30 mouse cellular contexts compared by ENCODE assay signal in the genomic region with DNA sequence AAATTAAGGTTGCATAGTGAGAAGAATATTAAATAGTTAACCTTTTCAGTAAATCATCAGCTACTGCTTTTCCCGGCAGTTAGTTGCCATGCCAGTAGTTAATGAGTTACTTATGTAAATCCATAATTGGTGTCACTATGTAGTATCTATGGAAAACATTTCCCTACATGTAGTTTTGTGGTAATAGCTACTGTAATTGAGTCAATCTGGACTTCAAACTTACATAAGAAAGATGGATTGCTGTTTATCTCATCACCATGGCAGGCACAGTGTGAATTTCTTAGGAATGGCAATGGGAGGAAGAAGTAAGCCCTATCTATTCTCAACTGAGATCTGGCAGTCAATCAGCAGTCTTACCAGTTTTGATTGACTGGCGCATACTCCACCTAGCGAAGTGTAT. TPM values are rescaled to one million over a fixed set of nuclear protein-coding genes. Genes with fewer than 3 reads are reported as not detected.
DNase-seq lines count a peak whose midpoint lies in the region; ATAC-seq and TF ChIP-seq lines count a peak whose summit lies in the region.
"Had no signal": no experiment of that assay in that cellular context is flagged by ENCODE, and none has a peak within 500 bp of the region (broad histone marks: within the 10 kb centered on the region; RNA-seq: fewer than 3 reads in every experiment).

No protein-coding gene starts in this region.

- no peaks in the 10 kb centered on the region for H3K36me3 ChIP-seq in intestine, embryonic 15.5 days
- H3K36me3 ChIP-seq in intestine, postnatal 0 days (ENCODE audit: control insufficient read depth, insufficient read depth): no peaks in the 10 kb centered on the region
- H3K36me3 ChIP-seq: embryonic facial prominence, embryonic 12.5 days; embryonic facial prominence, embryonic 15.5 days; G1E; heart, embryonic 10.5 days; heart, embryonic 13.5 days had no signal

- no peak overlapping the region for H3K4me3 ChIP-seq in intestine, embryonic 15.5 days (replicated peaks)
- no peak overlapping the region for H3K4me3 ChIP-seq in intestine, postnatal 0 days (ENCODE audit: low read depth, low read length)
- H3K4me3 ChIP-seq: embryonic facial prominence, embryonic 12.5 days; embryonic facial prominence, embryonic 15.5 days; heart, adult 2 months; heart, embryonic 10.5 days; heart, embryonic 13.5 days had no signal

- no peaks in the 10 kb centered on the region for H3K4me1 ChIP-seq in intestine, embryonic 15.5 days (replicated peaks)
- no peaks in the 10 kb centered on the region for H3K4me1 ChIP-seq in intestine, postnatal 0 days (replicated peaks; ENCODE audit: control insufficient read depth, insufficient read depth, low read length)
- H3K4me1 ChIP-seq: embryonic facial prominence, embryonic 12.5 days; embryonic facial prominence, embryonic 15.5 days; heart, embryonic 10.5 days; heart, embryonic 13.5 days had no signal

- 72% methylated on average over 3 of the region's 3 CpGs for WGBS in intestine, embryonic 15.5 days
- WGBS in intestine, postnatal 0 days: 53% methylated on average over 3 of the region's 3 CpGs

- peak; percentile 46; the same call in 1 of the 2 replicates for TF ChIP-seq CTCF in intestine, postnatal 0 days (IDR thresholded peaks at IDR 0.05; ENCODE audit: low read depth)

- H3K9ac ChIP-seq in intestine, embryonic 15.5 days: no peak overlapping the region
- no peak overlapping the region for H3K9ac ChIP-seq in intestine, postnatal 0 days (ENCODE audit: low read depth, low read length)
- H3K9ac ChIP-seq: embryonic facial prominence, embryonic 12.5 days; embryonic facial prominence, embryonic 15.5 days; forebrain, postnatal 0 days; heart, embryonic 13.5 days; hindbrain, embryonic 14.5 days had no signal

- no peaks in the 10 kb centered on the region for H3K9me3 ChIP-seq in intestine, embryonic 15.5 days
- H3K9me3 ChIP-seq in intestine, postnatal 0 days (ENCODE audit: control insufficient read depth): no peaks in the 10 kb centered on the region
- H3K9me3 ChIP-seq: embryonic facial prominence, embryonic 12.5 days; embryonic facial prominence, embryonic 15.5 days; G1E; heart, embryonic 10.5 days; heart, embryonic 13.5 days had no signal

- H3K27me3 ChIP-seq in intestine, embryonic 15.5 days (replicated peaks): no peaks in the 10 kb centered on the region
- no peaks in the 10 kb centered on the region for H3K27me3 ChIP-seq in intestine, postnatal 0 days (replicated peaks; ENCODE audit: control insufficient read depth, insufficient read depth, low read length)
- H3K27me3 ChIP-seq: CH12.LX; embryonic facial prominence, embryonic 12.5 days; embryonic facial prominence, embryonic 15.5 days; heart, embryonic 13.5 days; Patski had no signal

- ATAC-seq in intestine, embryonic 15.5 days: peak; percentile 87
- peak; percentile 95 for ATAC-seq in intestine, postnatal 0 days
- ATAC-seq: forebrain, embryonic 14.5 days; forebrain, postnatal 0 days; hindbrain, postnatal 0 days; Patski had no signal

- no peak overlapping the region for H3K4me2 ChIP-seq in intestine, embryonic 15.5 days (replicated peaks)
- no peak overlapping the region for H3K4me2 ChIP-seq in intestine, postnatal 0 days (replicated peaks; ENCODE audit: low read depth)
- H3K4me2 ChIP-seq: embryonic facial prominence, embryonic 12.5 days; embryonic facial prominence, embryonic 15.5 days; heart, embryonic 13.5 days; hindbrain, embryonic 14.5 days had no signal

- H3K27ac ChIP-seq in intestine, embryonic 15.5 days: no peak overlapping the region
- H3K27ac ChIP-seq in intestine, postnatal 0 days (ENCODE audit: low read depth, low read length): no peak overlapping the region
- H3K27ac ChIP-seq: embryonic facial prominence, embryonic 12.5 days; embryonic facial prominence, embryonic 15.5 days; heart, adult 2 months; heart, embryonic 10.5 days; heart, embryonic 13.5 days; hindbrain, embryonic 14.5 days; hindbrain, postnatal 0 days had no signal

- intact Hi-C loops in gastrocnemius, postnatal 36 days (cut with DNase I): no loop called here

- peak; percentile 58 for DNase-seq in kidney, adult 9 months
- DNase-seq in kidney, adult 8-10 months: no peak
- DNase-seq in cerebellum, postnatal 4 days (ENCODE audit: low spot score in 2 of 2): no peak
- DNase-seq in gastrocnemius, postnatal 36 days: no peak
- DNase-seq: adrenal gland, postnatal 10 days; adrenal gland, postnatal 36 days; B cell, adult 2 months; cerebellum, adult 18-20 months; cerebellum, adult 9-10 months; cerebellum, postnatal 14 days; forebrain, postnatal 0 days; gastrocnemius, postnatal 25 days; heart, adult 2 months; heart, postnatal 14 days; heart, postnatal 4 days had no signal

RNA-seq across cellular contexts. Expression of gene Slc13a1, which starts 15.5 kb away (rescaled TPM):
- 0.19 and 0.30 TPM in 2 replicates for polyA plus RNA-seq in intestine, embryonic 15.5 days (2015; fragmentation: Nextera tagmentation; extraction: Ambion mirVana)
- polyA plus RNA-seq in intestine, postnatal 0 days (2015; fragmentation: Nextera tagmentation; extraction: Ambion mirVana): 0.26 and 0.57 TPM in 2 replicates
- total RNA-seq in gastrocnemius, postnatal 36 days (2021): under 1 TPM in 1 of 2 experiments, not detected in 1; 0.10 TPM
- total RNA-seq: CH12.LX; common myeloid progenitor, adult 5-6 weeks; gastrocnemius, adult 8-10 months; gastrocnemius, postnatal 25 days; granulocyte monocyte progenitor cell, adult 5-6 weeks; heart, adult 2 months; heart, postnatal 14 days had no signal
- polyA plus RNA-seq: G1E; heart, adult 2 months; heart, embryonic 10.5 days; Patski had no signal
